Comparison of ENCODE assay signal across 34 mouse cellular contexts in genomic region chr11:85660304-85660703, GRCm38 (mm10).
"Had no signal": no experiment of that assay in that cellular context is flagged by ENCODE, and none has a peak within 500 bp of the region (broad histone marks: within the 10 kb centered on the region; RNA-seq: fewer than 3 reads in every experiment).

No protein-coding gene starts in this region.

- H3K27ac ChIP-seq: heart, embryonic 10.5 days; heart, embryonic 13.5 days; heart, embryonic 15.5 days; hindbrain, embryonic 10.5 days; hindbrain, embryonic 12.5 days; hindbrain, embryonic 13.5 days; hindbrain, embryonic 14.5 days; hindbrain, embryonic 15.5 days; hindbrain, postnatal 0 days; intestine, embryonic 15.5 days; kidney, embryonic 15.5 days; kidney, postnatal 0 days; layer of hippocampus, adult 2 months; left cerebral cortex, adult 2 months had no signal

- DNase-seq: heart, postnatal 10 days; heart, postnatal 14 days; heart, postnatal 36 days; heart, postnatal 4 days; kidney, adult 11 months; kidney, adult 18-20 months; kidney, adult 8-10 months; kidney, adult 9 months; kidney, postnatal 10 days; kidney, postnatal 14 days; kidney, postnatal 25 days; kidney, postnatal 36 days; kidney, postnatal 4 days; layer of hippocampus, adult 9-11 months; layer of hippocampus, postnatal 36 days had no signal

- H3K4me3 ChIP-seq: heart, embryonic 10.5 days; heart, embryonic 12.5 days; heart, embryonic 13.5 days; heart, embryonic 15.5 days; hindbrain, embryonic 10.5 days; hindbrain, embryonic 12.5 days; hindbrain, embryonic 13.5 days; hindbrain, embryonic 15.5 days; intestine, embryonic 15.5 days; kidney, embryonic 15.5 days; layer of hippocampus, adult 2 months; left cerebral cortex, adult 2 months had no signal

- H3K9ac ChIP-seq: heart, embryonic 12.5 days; heart, embryonic 13.5 days; heart, embryonic 15.5 days; hindbrain, embryonic 12.5 days; hindbrain, embryonic 13.5 days; hindbrain, embryonic 14.5 days; hindbrain, embryonic 15.5 days; intestine, embryonic 15.5 days; kidney, embryonic 15.5 days had no signal

- H3K27me3 ChIP-seq: heart, embryonic 12.5 days; heart, embryonic 13.5 days; heart, embryonic 15.5 days; hindbrain, embryonic 12.5 days; hindbrain, embryonic 13.5 days; hindbrain, embryonic 15.5 days; intestine, embryonic 15.5 days had no signal

- H3K4me1 ChIP-seq: heart, embryonic 15.5 days had no signal

- H3K36me3 ChIP-seq: heart, embryonic 10.5 days; heart, embryonic 12.5 days; heart, embryonic 13.5 days; heart, embryonic 15.5 days; hindbrain, embryonic 10.5 days; hindbrain, embryonic 12.5 days; hindbrain, embryonic 13.5 days; hindbrain, embryonic 15.5 days; intestine, embryonic 15.5 days; kidney, embryonic 15.5 days had no signal

- H3K9me3 ChIP-seq: heart, embryonic 10.5 days; heart, embryonic 12.5 days; heart, embryonic 13.5 days; heart, embryonic 15.5 days; hindbrain, embryonic 10.5 days; hindbrain, embryonic 12.5 days; hindbrain, embryonic 13.5 days; hindbrain, embryonic 15.5 days; intestine, embryonic 15.5 days; kidney, embryonic 15.5 days had no signal

- ATAC-seq: hindbrain, embryonic 16.5 days; hindbrain, postnatal 0 days; inflammation-experienced regulatory T-cells, adult 6 months; intestine, embryonic 15.5 days; intestine, embryonic 16.5 days; intestine, postnatal 0 days had no signal
